Mouse (Mus musculus): Measurements from ENCODE around the gene F12.

Gene F12

DNA sequence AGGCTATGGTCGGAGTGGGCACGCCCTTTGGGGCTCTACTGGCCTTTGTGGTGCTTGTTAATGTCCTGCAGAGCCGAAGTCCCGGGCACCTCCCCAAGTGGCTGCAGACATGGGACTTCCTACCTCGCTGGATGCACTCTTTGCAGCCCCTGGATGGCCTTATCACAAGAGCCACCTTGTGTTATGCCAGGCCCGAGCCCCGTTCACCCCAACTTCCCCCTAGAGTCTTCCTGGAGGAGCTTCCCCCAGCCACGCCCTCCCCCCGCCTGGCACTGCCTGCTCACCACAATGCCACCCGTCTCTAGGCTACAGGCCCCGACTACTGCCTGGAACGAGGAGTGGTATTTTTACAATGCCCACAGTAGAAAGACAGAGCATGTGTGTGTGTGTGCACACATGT, 13.3 kb downstream of the F12 start:
- no peak for DNase-seq (ENCODE audit: low read depth)

DNA sequence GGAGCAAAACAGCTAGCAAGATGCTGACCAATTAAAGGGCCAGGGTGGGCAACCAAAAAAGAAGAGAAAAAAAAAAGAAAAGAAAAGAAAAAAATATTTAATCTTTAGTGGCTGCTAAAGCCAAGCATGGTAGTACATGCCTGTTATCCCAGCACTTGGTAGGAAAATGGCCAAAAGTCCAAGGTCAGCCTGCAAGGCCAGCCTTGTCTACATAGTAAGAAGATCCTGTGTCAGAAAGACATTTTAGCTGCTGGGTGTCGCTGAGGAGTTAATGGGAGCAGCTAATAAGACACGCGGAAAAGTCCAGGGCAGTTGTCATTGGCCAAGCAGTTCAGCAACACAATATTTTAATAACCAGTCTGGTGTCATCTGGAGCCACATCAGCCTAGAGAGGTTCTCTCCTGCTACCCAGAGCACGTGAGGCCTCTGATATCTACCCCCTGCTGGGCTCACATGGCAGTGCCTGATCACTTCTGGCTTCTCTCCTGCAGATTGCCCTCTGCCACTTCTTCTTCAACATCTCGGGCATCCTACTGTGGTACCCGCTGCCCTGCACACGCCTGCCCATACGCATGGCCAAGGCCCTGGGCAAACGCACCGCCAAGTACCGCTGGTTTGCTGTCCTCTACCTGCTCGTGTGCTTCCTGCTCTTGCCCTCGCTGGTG, 13.8 kb downstream of the F12 start:
- DNase-seq (ENCODE audit: low read depth), result no peak

DNA sequence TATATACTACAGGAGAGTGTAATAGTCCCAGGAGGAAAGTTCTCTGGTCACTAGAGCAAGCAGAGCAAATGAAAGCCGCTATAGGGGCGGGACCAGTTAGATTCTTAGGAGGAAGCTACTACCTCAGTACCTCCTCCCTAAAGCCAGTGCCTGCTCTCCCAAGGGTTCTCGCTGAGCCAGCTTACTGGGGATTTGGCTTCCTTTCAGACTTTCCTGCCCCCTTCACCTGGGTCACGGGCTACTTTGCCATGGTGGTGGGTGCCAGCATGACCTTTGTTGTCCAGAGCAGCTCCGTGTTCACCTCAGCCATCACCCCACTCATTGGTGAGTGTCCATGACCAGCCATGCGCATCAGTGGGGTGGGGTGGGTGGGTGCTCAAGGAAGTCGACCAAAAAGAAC, 14.8 kb downstream of the F12 start:
- DNase-seq (ENCODE audit: low read depth), result no peak

DNA sequence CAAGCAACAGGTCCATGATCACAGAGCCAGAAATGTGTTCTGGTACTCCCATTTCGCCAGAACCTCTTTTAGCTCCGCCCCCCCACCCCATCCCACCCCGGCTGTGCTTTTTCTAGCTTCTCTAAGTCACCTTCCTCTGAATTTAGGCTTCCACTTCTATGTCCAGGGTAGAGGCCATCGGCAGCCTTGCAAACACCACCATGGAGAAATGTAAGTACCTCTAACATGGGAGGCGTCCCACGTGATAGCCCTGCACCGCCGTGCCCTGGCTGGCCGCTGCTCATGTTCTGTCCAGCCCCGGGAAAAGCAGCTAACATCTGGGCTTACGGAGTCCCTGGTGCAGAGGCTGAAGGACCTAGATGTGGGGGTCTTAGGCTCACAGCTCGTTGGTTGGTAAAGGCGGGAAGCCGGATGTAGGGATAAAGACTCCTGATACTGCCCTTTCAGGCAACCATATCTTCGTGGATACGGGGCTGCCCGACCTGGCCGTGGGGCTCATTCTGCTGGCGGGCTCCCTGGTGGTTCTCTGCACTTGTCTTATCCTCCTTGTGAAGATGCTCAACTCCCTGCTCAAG, 18.0 kb downstream of the F12 start:
- DNase-seq (ENCODE audit: low read depth), result no peak

DNA sequence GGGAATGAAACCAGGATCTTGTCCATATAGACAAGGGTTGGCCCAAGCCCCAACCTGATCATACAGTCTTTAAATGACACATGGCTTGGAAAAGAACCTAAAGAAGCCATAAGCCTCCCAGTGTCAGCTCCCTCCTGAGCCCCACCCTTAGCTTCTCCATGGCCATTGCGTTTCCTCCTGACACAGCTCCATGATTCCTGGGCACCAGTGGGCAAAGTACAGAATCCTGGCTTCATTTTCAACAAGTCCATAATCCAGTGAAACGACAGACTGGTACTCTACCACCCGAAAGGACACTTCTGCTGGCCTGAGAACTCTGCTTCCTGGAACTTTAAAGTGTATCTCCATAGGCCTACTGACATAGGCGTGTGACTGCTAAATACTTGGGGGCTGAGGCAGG, 19.3 kb downstream of the F12 start:
- no peak for DNase-seq (ENCODE audit: low read depth)

DNA sequence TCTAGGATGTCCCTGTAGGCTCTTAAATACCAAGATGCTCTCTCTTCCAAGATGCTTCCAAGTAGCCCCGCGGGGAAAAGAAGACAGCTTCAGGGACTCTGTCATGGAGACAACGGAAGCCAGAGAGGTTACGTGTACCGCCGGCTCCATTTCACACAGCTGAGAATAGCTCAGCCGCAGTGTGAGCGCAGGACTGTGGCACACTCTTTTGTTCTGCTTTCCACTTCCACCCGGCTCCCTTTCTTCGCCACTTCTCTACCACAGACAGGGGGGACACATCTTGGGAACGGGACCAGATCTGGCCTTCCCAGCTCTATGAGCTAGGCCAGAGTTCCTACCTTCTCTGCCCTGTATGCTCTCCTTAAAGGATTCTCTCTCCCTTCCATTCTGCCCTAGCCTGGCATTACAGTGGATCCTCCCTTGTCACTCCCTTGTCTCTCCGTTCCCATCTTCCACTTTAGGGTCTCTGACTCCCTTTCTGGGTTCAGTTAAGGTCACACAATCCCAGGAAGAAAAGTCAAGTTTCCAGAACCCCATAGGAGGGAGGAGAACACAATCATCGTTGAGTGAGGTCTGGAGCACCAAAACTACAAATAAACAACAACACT, 20.7 kb downstream of the F12 start:
- no peak for DNase-seq (ENCODE audit: low read depth)

DNA sequence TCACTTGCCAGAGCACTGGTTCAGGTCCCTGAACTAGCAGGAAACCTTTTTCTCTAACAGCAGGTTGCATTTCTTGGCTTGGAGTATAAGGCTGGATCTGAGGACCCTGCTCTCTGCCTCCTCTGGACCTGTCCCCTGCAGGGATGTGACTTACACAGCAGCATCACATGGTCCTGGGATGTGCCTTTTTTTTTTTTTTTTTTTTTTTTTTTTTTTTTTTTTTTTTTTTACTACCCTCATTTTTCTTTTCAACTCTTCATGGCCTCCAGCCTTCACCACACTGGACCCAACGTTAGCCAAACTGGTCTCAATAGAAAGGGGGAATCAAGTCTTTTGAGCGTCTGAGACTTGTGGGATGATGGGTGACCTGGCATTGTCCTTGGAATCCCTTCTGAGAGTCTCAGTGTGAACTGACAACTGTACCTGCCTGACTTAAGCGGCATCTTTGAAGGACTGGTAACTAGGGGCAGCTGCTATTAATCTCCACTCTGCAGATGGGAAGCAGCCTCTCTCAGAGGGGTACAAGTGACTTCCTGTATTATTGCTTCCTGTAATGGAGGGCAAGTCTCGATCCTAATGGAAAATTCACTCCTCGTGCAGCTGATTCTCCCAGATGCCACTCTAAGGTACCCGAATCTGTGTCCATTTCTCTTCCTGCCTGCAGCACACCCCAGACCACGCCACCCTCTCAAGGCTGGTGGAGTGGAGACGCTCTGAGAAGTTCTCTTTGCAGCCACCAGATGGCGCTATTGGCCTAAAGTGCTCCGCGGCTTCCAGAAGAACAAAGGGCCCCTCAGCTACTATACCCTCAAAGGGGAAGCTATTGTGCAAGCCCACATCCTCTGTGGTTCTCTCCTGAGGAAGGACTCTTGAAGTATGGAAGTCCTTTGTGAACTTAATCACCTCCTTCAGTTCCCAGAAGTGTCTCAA, 21.5 kb downstream of the F12 start:
- DNase-seq (ENCODE audit: low read depth), result peak; percentile 94

DNA sequence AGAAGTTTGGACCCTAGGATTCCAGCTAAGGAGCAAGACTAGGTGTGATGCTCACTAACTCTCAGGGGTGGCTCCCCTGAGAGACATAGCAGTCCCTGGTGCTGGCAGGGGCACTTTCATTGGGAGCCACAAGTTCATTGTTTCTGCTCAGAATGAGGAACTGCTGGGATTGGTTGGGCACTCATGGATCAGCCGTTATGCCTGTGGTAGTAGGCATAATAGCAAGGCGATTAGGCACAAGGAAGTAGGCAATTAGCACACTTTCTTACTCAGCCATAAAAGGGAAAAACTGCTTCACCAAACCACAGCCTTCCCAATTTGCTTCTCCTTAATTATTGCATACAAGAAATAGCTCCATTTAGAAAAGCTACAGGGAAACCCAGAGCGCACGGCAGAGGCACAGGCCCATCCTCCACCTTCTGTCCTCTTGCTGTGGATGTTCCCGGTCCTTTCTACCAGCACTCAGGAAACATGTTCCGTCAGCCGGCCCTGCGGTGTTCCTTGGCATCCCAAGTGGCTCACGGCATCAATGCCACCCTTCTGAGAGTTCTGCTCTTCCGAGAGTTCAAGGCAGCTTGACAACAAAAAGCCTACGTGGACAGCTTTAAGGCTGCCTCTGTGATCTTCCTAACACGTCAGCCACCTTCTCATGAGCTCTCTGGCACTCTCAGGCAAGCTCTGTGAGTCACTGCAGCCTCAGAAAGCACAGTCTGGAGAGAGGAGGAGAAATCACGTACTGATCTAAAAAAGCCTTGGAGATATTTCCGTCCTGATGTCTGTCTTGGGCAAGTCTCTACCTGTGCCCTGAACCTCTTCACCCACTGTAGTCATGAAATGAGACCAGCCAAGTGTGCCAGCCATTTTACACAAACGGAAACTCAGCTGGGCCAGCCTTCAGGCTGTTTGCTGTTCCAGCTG, 22.4 kb downstream of the F12 start:
- DNase-seq (ENCODE audit: low read depth), result peak; percentile 46

DNA sequence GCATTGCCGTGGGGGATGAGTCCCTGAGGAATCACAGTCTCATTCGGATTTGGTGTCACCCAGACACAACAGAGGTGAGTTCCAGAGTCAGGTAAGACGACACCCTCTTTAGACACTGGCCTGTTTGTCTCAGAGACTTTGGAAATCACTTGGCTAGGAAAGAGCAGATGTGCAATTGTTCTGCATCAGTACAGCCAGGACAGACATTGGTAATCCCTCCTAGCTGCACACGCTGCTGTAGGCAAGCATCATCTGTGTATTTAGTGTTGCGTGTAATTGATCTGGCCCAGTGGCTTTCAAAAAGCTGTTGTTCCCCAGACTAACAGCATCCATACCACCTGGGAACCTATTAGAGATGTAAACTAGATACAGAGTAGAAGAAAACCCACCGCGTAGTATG, 23.3 kb downstream of the F12 start:
- no peak for DNase-seq (ENCODE audit: low read depth)

DNA sequence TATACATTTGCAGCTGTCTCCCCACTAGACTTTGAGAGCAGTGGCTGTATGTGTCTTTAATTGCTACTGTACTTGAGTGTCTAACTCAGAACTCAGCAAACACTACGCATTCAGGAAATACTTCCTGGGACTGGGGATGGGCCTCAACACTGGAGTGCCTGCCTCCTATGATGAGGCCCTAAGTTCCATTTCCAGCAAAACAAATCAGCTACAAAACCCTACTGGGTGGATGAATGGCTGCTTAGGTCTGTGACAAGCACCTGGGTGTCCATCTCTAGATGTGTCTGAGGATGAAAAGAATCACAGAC, 26.6 kb downstream of the F12 start:
- DNase-seq (ENCODE audit: low read depth), result no peak

DNA sequence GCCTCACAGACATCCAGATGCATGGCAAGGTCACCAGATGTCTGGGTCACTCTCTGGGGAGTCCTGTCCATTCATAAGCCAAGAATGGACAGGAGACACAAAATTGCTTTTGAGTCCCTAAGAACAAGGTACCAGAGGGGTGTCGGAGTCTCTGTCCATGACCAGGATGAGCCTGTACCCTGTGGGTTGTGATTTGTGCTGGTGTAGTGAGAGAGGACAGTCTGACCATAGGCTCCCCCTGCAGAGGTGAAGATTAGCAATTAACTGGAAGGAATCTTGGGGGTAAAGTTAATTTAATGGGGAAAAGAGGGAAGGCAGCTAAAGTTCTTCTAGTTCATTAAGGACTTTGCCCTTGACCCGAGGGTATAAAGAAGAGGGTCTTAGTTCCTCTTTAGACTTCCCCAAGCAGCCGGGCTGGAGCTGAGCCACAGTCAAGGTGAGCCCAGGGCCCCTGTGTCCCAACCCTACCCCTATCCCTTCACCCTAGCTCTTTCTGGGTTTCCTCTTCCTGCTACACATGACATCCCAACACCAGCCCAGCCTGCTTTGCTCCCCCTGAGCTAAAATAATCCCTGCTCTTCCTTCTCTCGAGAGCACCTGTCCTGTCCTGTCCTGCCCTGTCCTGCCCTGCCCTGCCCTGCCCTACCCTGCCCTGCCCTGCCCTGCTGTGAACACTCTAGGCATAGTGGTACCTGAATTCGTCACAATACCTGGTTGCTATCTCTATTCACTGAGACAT, 27.1 kb downstream of the F12 start:
- no peak for DNase-seq (ENCODE audit: low read depth)

DNA sequence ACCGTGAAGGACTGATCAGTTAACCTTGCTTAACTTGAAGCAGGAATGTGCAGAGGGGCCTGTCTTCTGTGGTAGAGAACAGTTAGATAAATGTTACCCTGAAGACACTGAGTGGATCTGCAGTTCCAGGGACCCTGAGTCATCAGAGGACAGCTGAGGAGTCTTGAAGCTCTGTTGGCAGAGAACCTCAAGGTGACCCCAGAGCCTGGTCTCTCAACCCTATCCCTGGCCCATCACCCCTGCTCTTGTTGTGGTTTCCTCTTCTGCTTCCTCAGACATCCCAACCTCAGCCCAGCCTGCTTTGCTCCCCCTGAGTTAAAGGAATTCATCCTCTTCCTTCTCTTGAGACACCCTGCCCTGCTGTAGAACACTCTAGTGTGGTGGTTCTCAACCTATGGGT, 28.5 kb downstream of the F12 start, which contains the start of gene Slc34a1:
Slc34a1 (plus strand) TSS at position 100 of the 400 bp plus-strand sequence.
- no peak for DNase-seq (ENCODE audit: low read depth)

DNA sequence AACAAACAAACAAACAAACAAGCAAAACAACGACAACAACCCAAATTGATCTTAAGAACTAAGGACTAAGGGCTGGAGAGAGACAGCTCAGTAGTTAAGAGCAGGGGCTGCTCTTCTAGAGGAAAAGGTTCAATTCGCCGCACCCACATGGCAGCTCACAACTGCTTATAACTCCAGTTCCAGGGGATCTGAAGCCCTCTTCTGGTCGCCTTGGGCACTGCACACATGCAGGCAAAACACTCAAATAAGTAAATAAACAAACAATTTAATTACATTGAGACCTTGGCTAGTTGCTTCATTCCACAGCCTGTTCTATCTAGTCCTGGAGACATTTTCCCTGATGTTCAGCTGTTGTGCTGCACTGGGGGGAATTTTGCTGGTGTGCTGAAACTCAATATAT, 33.7 kb downstream of the F12 start:
- DNase-seq (ENCODE audit: low read depth), result peak; percentile 59

DNA sequence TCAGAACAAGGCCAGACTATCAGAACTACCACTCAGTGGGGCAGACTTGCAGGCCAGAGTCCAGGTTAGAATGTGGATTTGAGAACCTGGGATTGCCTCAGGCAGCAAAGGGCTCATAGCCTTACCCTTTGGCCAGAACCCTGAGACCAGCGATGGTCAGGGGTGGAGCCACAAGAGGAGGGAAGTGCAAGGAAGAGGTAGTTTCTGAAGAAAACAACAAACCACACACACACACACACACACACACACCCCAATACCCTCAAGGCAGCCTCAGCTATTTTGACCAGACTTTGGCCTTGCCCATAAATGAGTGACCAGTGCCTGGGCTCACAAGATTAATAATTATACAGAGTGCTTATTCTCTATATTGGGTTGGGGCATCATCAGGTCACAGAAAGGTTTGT, 35.0 kb downstream of the F12 start:
- no peak for DNase-seq (ENCODE audit: low read depth)

DNA sequence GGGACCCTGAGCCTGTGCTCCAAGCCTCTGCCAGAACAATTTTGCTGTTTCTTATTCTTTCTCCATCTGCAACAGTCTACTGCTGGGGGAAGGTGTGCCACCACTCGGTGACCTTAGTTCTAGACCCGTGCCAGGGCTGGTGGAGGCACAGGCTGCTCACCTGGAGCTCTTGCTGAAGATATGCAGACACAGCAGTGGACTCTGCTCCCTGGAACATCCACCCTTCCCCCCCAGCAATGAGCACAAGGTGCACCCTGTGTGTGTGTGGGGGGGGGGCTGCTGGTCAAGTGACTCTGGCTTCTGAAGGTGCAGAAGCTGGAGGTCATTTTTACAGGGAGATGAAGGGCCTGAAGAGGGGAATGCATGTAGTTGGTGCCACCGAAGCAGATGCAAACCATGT, 35.9 kb downstream of the F12 start:
- no peak for DNase-seq (ENCODE audit: low read depth)

DNA sequence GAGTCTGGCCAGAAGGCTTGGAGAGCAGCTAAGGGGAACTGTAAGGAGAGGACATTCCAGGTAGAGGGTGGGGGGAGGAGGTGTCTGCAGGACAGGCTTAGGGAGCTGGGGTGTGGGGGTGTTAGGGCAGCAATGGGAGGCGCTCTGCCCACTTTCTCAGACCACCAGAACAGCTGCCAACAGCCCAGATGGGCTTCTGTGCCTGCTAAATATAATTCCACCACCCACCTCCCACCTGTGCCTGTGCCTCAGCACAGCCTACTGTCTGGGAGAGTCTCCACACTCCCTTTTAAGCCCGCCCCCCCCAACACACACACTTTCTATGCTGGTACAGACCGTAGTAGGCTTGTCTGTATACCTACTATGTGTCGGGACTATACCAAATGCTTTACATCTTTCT, 44.8 kb downstream of the F12 start:
- no peak for DNase-seq (ENCODE audit: low read depth)

DNA sequence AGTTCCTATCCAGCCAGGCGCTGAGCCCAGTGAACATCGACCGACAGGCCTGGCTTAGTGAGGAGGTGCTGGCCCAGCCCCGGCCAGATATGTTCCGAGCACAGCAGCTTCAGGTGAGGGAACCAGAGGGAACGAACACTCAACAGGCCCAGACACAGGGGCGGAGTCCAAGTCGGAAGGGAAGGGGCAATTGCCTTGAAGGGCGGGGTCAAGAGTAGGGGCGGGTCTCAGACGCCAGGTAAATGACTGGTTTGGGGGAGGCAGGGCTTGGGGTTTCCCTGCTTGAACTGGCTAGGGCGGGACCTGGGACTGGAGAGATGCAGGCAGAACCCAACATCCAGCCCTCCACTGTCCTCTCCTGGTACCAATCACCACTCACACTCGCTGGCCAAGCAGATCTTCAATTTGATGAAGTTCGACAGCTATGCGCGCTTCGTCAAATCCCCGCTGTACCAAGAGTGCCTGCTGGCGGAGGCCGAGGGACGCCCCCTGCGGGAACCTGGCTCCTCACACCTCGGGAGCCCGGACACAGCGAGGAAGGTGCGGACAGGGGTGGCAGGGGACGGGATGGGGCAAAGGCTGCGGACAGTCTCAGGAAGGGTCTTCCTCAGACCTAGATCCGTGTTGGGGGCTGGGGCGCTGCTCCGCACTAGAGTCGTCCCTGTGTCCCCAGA, 47.5 kb downstream of the F12 start:
- no peak for DNase-seq (ENCODE audit: low read depth)

DNA sequence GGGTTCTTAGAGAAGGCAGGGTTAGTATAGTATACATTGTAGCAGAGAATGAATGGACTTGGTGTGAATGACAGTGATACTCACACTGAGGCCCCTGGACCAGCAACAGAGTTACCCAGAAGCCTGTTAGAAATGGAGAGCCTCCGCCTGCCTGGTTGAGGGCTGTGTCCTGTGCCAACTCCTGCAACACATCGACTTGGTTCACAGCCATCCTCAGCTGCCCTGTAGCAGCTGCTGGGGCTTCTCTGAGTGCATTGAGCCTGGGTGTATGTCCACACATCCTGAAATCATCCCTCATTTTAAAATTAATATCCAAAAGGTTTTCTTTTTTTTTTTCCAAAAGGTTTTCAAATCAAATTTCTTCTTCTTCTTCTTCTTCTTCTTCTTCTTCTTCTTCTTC, 50.7 kb downstream of the F12 start:
- no peak for DNase-seq (ENCODE audit: low read depth)

DNA sequence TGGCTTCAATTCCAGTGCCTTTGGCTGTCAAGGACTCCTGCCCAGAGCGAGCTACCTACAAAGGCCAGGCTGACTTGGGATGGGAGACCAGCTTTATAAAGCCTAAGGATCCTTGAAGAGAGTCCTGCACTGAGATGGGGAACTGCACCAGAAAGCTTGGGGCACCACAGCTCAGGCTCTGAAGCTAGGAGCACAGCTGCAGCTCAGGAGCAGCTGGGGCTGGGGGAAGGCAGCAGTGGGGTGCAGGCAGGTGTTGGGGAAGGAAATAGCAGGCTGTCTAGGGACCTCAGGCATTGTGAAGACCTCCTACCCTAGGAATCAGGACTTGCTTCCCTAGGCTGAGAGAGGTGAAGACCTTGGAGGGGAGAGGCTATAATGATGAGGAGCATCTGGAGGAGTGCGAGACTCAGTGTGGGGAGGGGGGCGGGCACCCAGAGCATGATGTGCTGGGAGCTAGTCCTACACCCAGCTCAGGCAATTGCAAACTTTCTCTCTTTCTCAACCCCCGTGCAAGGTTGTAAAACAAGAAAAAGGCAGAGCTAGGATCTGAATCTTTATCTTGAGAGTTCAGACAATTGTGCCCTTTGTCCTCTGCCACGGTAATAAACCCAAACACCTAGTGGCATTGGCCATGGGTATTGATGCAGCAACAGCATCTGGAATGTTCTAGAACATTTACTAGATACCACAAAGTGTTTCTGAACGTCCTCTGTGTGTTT, 52.2 kb downstream of the F12 start:
- no peak for DNase-seq (ENCODE audit: low read depth)

DNA sequence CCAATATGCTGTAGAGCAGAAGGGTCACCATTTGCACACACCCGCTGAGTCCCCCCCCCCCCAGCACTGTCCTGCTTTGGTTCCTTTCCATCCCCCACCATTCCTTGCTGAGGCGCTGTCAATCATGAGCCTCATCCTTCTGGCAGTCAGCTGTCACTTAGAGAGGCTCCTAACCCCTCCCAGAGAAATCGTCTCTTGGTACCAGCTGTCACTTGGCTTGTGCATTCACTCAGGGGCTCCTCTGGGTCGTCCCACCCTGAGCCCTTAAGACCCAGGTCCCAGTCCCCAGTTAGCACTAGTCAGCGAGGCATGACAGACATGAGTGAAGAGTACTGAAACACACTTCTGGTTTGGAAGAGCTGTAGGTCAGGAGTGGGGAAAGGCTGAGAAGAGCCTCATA, 54.9 kb downstream of the F12 start:
- no peak for DNase-seq (ENCODE audit: low read depth)
